Mouse (Mus musculus) stomach, postnatal 0 days (tissue): ENCODE measurements at regions not wholly inside any gene's neighbourhood (a gene's known extent, or its start where the extent isn't known, plus 50 kb on each side); places are given as distances from the start of the nearest gene placed in this dataset.

Experiments used
- ATAC-seq: fragments of 200-750 bp; cut with Nextera tagmentation; 2 replicates; pipeline ENCODE4 v1.8.0; 2017; ENCODE audit not compliant: low FRiP score, low TSS enrichment
- DNase-seq: peaks from one replicate; pipeline ENCODE4 v3.0.0-alpha.2; 2016; ENCODE audit warnings: low spot score
- H3K27ac ChIP-seq: fragments of 300-500 bp; sonication (generic); replicated peaks from 2 replicates; pipeline ENCODE4 v1.5.1; 2014; ENCODE audit warnings: mild to moderate bottlenecking, control low read depth
- H3K27me3 ChIP-seq: fragments of 300-500 bp; sonication (generic); 2 replicates; pipeline ENCODE4 v1.6.1; 2014; ENCODE audit warnings: low read length; ENCODE audit not compliant: control insufficient read depth, insufficient read depth
- H3K36me3 ChIP-seq: fragments of 300-500 bp; sonication (generic); 2 replicates; pipeline ENCODE4 v1.6.1; 2014; ENCODE audit warnings: low read length, mixed read lengths; ENCODE audit not compliant: control insufficient read depth, insufficient read depth
- H3K4me1 ChIP-seq: fragments of 300-500 bp; sonication (generic); replicated peaks from 2 replicates; pipeline ENCODE4 v1.6.1; 2014; ENCODE audit warnings: antibody characterized with exemption; ENCODE audit not compliant: control insufficient read depth, insufficient read depth
- H3K4me2 ChIP-seq: fragments of 300-500 bp; sonication (generic); replicated peaks from 2 replicates; pipeline ENCODE4 v1.6.1; 2014; ENCODE audit warnings: low read depth, mild to moderate bottlenecking, control low read depth, moderate library complexity
- H3K4me3 ChIP-seq: fragments of 300-500 bp; sonication (generic); 2 replicates; pipeline ENCODE4 v1.5.1; 2014; ENCODE audit warnings: low read depth, low read length, control low read depth
- H3K9ac ChIP-seq: fragments of 300-500 bp; sonication (generic); 2 replicates; pipeline ENCODE4 v1.6.1; 2014; ENCODE audit warnings: mild to moderate bottlenecking, low read length, control low read depth, mixed read lengths
- H3K9me3 ChIP-seq: fragments of 300-500 bp; sonication (generic); 2 replicates; pipeline ENCODE4 v1.6.1; 2016; ENCODE audit warnings: low read length; ENCODE audit not compliant: control insufficient read depth
- CTCF ChIP-seq: IDR thresholded peaks from 2 replicates; pipeline ENCODE4 v1.5.1; 2016; ENCODE audit warnings: antibody characterized with exemption, low read depth, mild to moderate bottlenecking, moderate library complexity
- EP300 ChIP-seq: optimal IDR thresholded peaks from 2 replicates; pipeline ENCODE3; 2016; ENCODE audit warnings: antibody characterized with exemption
- WGBS: fragments of 180-500 bp; shearing (Covaris S2); extraction: QIAGEN DNeasy Blood & Tissue Kit; methylation state at CpG from one replicate; pipeline ENCODE4 v1.1.7; 2014; 5-methylcytosine and 5-hydroxymethylcytosine counted together

- ATAC-seq (no peak), DNase-seq (no peak)
- H3K4me3 ChIP-seq, result no peak overlapping the region
- H3K9ac ChIP-seq, result no peak overlapping the region
- no peak overlapping the region for H3K27ac ChIP-seq
- no peaks in the 10 kb centered on the region for H3K27me3 ChIP-seq
- no peak for TF ChIP-seq EP300
- no peak for TF ChIP-seq CTCF
- no peak overlapping the region for H3K4me2 ChIP-seq
- no peaks in the 10 kb centered on the region for H3K36me3 ChIP-seq
- no peaks in the 10 kb centered on the region for H3K4me1 ChIP-seq
- 81% methylated on average over 3 of the region's 3 CpGs for WGBS
- H3K9me3 ChIP-seq, result no peaks in the 10 kb centered on the region
Observed at GRCm38 (mm10) chr2:171363381-171363780, 631.8 kb downstream of the Dok5 start.

DNA sequence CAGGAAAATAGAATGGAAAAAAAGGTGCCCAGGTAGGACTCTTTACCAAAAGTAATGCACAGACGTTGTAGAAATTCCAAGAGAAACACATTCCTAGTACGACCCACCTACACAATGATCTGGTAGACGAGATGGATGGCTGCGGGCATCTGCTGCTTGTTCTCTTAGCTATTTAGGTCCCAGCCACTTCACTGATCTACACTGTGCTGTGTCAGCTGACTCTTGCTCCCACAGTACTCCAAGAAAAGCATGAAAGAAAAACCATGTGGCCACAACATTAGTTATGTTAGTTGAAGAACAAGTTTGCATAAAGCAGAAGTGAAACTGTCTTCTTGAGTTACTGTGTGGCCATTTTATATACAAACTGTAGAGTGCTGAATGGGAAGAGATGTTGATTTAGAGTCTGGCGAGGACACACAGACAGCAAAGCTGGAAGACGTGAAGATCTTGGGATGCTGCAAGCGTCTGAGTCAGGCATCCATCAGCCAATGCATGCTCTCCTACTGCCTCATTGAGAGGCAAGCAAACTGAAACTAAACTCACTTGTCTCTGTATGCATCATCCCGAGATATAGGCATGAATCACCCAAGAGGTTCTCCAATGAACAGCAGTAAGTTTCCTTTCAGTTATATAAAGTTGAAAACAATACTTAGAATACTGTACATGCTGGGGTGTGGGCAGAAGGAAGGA lies 626.6 kb downstream of the Dok5 start:
- no peak for TF ChIP-seq CTCF
- Histone ChIP-seq H3K27me3 (no peaks in the 10 kb centered on the region), H3K9ac (no peak overlapping the region), H3K36me3 (no peaks in the 10 kb centered on the region), H3K4me3 (no peak overlapping the region), H3K27ac (no peak overlapping the region), H3K4me1 (no peaks in the 10 kb centered on the region), H3K9me3 (no peaks in the 10 kb centered on the region), H3K4me2 (no peak overlapping the region)
- no peak for DNase-seq
- 66% methylated on average over 8 of the region's 8 CpGs for whole genome bisulfite sequencing
- ATAC-seq, result no peak

DNA sequence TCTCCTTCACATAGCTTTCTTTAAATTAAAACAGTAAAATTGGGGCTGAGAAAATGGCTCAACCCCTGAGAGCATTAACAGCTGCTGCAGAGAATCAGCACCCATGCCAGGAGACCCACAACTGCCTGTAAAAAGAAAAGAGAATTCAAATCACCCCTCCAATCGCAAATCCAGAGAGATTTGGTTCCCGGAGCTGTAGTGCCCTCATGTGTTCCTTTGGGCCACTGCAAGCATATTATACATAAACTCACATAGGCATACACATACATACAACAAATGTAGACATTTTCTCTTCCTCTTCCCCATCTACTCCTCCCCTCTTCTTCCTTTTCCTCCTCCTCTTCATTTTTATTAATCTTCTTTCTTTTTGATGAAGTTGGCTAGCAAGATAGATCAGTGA lies 616.5 kb downstream of the Dok5 start:
- Histone ChIP-seq H3K4me1 (no peaks in the 10 kb centered on the region), H3K27ac (no peak overlapping the region), H3K9me3 (no peaks in the 10 kb centered on the region), H3K4me2 (no peak overlapping the region), H3K36me3 (no peaks in the 10 kb centered on the region), H3K4me3 (no peak overlapping the region), H3K27me3 (no peaks in the 10 kb centered on the region), H3K9ac (no peak overlapping the region)
- TF ChIP-seq CTCF, result no peak
- no peak for TF ChIP-seq EP300
- no peak for DNase-seq
- whole genome bisulfite sequencing, result 95% methylated on average over 2 of the region's 2 CpGs
- ATAC-seq, result no peak

DNA sequence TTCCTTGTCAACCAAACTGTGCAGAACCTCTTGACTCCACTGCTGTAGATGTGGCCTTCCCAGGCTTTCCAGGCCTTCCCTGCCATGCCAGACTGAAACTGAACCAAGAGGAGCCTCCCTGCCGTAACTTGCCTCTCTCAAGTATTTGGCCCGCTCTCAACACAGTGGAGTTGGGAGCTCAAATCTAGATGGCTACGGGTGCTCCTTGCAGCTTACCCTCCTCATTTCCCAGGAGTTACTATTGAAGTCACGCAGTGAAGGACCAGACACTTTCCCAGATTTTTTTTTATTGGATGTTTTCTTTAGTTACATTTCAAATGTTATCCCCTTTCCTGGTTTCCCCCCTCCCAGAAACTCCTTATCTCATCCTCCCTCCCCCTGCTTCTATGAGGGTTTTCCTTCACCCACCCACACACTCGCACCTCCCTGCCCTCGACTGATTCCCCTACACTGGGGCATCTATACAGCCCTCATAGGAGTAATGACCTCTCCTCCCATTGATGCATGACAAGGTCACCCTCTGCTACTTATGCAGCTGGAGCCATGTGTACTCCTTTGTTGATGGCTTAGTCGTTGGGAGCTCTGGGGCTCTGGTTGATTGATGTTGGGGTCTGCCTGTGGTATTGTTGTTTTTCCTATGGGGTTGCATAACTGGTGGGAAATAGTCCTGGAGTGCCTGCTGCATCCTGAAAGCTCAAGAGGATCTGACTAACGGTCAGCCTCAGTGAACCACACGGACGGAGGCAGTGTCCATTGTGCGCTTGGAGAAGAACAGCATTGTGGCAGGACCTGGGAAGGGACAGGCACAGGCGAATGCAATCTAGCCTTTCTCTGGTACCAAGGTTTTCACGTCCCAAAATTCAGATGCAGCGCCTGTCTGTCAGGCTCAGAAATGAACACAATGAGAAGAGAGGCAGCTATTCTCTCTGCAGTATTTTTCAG lies 602.5 kb downstream of the Dok5 start:
- Histone ChIP-seq H3K4me3 (no peak overlapping the region), H3K27me3 (no peaks in the 10 kb centered on the region), H3K9me3 (no peaks in the 10 kb centered on the region), H3K27ac (no peak overlapping the region), H3K9ac (no peak overlapping the region), H3K4me1 (no peaks in the 10 kb centered on the region), H3K4me2 (no peak overlapping the region), H3K36me3 (no peaks in the 10 kb centered on the region)
- 69% methylated on average over 14 of the region's 14 CpGs for WGBS
- TF ChIP-seq CTCF, result no peak
- no peak for DNase-seq
- ATAC-seq, result no peak

GRCm38 (mm10) chr2:171332826-171333225 lies 601.2 kb downstream of the Dok5 start:
- ATAC-seq (no peak), DNase-seq (no peak)
- Histone ChIP-seq H3K9me3 (no peaks in the 10 kb centered on the region), H3K27ac (no peak overlapping the region), H3K4me1 (no peaks in the 10 kb centered on the region), H3K4me2 (no peak overlapping the region), H3K36me3 (no peaks in the 10 kb centered on the region), H3K4me3 (no peak overlapping the region), H3K27me3 (no peaks in the 10 kb centered on the region), H3K9ac (no peak overlapping the region)
- no peak for TF ChIP-seq CTCF
- no peak for TF ChIP-seq EP300
- 82% methylated on average over 8 of the region's 8 CpGs for WGBS

DNA sequence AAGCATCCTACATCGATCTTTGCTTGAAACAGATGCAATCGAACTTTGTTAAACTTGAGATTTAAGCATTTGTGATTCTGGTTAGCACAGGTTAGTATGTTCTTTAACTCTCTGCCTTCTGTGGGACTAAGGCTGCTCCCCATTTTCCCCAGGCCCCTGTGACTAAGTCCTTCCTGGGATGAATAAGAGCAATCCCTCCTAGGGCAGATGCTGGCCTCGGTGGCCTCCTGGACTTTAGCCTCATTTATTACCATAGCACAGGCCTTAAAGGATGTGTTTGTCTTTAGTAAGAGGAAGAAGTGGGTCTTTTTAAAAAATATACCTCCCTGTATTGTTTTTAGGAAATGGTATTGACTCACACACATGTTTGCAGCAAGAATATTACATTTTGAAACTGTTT lies 599.9 kb downstream of the Dok5 start:
- no peak for TF ChIP-seq EP300
- no peak for DNase-seq
- 90% methylated on average over 3 of the region's 3 CpGs for WGBS

More for the DNA sequence above, 599.9 kb downstream of the Dok5 start:
- H3K9ac ChIP-seq, result no peak overlapping the region
- no peak for ATAC-seq
- H3K4me2 ChIP-seq, result no peak overlapping the region
- H3K27me3 ChIP-seq, result no peaks in the 10 kb centered on the region
- H3K9me3 ChIP-seq, result no peaks in the 10 kb centered on the region
- no peaks in the 10 kb centered on the region for H3K36me3 ChIP-seq
- no peak overlapping the region for H3K27ac ChIP-seq
- no peaks in the 10 kb centered on the region for H3K4me1 ChIP-seq
- no peak overlapping the region for H3K4me3 ChIP-seq
